Mouse (Mus musculus) adrenal gland, adult (tissue): ENCODE data around the gene Unkl.

ENCODE experiments used
- DNase-seq, 2 experiments: peaks; one replicate each; pipeline ENCODE4 v3.0.0; 2022 to 2023; ENCODE audit warnings: low spot score in 1 of 2; ENCODE audit not compliant: inconsistent age in 2 of 2

Gene Unkl

DNA sequence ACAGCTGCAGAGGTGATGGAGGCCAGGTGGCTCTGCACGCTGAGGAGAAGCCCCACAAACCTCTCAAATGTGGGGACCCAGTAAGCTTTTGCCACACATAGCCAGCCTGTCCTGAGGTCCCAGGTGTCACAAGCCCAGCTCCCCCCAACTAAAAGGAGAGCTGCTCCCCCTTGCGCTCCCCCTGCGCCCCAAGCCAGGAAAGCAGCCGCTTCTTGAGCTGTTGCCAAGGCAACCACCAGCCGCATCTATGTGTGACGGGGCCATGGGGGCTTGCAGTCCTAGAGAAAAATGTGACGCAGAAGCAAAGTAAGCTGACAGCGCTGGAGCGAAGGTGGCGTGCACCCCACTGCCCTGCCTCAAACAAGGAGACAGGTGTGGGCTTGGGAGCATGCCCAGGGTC is 65.6 kb downstream of the Unkl start:
- no peak for DNase-seq

DNA sequence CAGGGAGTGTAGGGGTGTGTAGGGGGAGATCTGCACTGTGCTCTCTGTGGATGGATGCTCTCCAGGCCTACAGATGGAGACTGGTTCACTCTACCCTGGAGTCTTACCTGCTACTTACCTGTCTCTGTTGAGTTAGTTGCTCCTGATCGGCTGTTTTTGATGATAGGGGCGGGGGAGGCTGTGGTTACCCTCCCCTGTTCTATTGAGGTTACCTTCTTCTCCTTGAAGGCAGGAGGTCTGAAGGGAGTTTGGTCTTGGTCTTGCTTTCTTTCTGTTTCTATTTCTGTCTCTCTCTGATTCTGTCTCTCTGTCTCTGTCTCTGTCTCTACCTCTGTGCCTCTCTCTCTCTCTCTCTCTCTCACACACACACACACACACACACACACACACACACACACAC is 66.9 kb downstream of the Unkl start:
- no peak for DNase-seq

GRCm38 (mm10) chr17:25256140-25256754 is 68.0 kb downstream of the Unkl start, which contains the start of gene Baiap3:
Gene Baiap3 (minus strand): TSS chr17:25256364.
- DNase-seq, result peak in 1 of 2 experiments; percentile 50

GRCm38 (mm10) chr17:25257804-25258261 is 69.6 kb downstream of the Unkl start:
- no peak for DNase-seq

DNA sequence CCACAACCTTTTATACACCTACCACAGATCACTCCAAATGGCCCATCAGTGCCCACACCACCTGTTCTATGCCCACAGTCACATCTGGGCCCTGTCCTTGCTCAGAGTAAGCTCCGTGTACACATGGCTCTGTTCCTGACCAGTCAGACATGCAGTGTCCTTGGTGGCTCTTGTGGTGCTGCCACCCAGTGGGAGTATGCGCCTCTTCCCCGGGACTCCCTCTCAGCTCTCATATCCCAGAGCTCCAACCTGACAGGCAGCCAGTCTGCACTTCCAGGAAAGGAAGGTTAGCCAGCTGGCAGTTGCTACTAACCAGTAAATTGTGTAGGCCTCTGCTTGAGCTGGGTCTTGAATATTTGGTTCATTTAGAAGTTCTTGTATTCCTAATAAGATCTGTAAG is 76.3 kb downstream of the Unkl start:
- DNase-seq, result peak; percentile 73 to 88

- no peak for DNase-seq
Observed at GRCm38 (mm10) chr17:25270795-25271335, 82.7 kb downstream of the Unkl start.

DNA sequence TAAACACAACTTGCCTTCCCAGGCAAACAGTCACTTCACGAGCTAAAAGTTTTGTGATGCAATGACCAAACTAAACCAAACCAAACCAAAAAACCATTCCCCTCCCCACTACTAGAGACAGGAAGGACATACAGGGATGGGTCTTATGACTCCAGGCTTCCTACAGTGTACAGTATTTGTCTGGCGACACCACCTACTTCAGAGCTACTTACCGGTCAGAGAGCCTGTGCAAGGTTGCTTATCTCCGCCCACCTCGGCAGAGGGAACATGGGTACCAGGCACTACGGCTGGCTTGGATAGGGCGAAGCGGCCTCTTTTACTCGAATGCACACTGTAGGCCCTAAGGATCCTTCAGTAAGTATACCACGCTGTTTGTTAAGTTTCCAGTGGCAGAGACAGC is 84.1 kb downstream of the Unkl start:
- DNase-seq, result peak in 1 of 2 experiments; percentile 43

- peak; percentile 93 to 99 for DNase-seq
Observed at GRCm38 (mm10) chr17:25272951-25273705, 84.9 kb downstream of the Unkl start.

DNA sequence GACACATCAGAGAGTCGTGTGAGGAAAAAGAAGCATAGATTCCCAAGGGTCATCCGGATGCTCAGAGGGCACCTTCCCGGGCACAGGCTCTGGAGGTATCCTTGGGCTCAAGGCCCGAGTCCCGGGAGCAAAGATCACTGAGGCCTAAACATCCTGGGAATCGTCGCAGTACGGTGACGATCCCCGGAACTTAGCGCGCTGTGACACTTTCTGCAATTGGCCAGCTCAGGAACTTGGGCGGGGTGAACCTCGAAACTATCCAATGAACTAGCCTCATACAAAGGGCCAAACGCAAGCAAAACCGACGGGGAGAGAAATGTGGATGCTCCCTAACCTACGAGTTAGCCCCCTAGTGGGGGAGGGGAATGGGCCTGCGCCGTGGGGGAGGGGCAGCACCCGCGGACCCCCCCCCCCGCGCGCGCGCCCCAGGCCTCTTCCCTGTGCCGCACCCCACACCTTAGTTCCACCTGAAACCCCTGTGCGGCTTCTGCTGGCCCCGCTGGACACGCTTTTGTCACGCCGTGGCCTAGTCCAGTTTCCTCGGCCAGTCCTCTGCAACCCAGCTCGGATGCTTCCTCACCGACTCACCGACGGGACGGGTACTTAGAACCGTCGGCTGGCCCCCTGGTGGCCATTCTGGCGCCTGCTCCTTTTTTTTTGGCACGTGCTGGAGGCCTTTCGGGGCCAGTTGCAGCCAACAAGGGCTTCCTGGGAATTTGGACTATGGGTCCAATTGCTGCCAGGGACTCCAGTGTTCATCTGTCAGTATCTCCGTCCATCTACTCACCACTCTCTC is 85.7 kb downstream of the Unkl start:
- DNase-seq, result peak; percentile 95 to 100

DNA sequence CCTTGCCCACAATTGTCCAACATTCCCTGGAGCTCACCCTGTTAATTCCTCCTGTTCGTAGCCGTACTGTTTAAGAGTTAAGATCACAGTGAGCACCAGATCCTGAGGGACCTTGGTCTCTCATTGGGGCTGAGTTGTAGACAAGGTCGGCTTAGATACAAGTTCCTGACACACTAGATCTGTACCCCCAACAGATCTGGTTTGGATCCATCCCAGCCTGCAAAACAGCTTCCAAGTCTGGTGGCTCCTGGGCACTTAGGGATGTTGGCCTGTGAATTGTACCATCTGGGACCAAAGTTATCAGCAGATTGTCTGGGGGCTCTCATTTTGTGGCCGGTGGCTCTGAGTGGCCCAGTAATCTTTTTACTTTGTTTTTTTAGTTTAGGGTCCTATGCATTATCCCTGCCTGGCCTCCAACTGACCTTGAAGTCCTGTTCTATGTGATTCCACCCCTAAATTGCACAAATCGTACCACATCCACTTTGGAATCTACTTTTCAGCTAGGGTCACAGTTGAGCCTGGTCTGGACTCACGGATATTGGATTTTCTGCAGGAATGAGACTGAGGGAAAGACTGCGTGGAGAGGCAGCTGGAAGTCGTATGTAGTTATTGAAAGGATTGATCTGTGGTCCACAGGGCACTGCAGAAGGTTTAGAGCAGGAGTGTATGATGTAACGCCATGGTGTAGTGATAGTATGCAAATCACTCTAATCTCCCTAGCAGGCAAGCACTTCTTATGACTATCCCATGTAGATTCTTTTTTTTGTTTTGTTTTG is 86.6 kb downstream of the Unkl start, which contains the start of gene Ube2i:
Gene Ube2i (minus strand): TSS at position 52 of the 776 bp plus-strand sequence.
- no peak for DNase-seq

DNA sequence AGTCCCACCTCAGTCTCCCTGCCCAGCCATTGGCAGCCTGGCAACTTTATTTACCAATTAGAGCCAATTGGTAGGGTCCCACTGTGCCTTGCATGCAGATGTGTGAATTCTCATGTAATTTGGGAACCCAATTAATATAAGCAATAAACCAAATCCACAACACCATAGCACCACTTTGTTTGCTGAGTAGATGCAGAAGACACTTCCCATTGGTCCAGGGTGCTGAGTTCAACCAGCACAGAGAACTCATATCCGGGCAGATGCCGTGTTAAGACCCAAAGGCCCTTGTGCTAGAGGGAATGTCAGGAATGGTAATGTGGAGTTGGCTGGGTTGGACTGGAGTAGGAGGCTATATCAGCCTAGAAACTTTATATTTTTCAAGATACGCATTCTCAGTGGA is 87.6 kb downstream of the Unkl start:
- DNase-seq, result no peak

GRCm38 (mm10) chr17:25282133-25282532 is 93.9 kb downstream of the Unkl start:
- DNase-seq, result peak; percentile 66 to 79
